Mouse (Mus musculus): ENCODE results near the gene Wdr41. TPM values are rescaled to one million over a fixed set of nuclear protein-coding genes. Genes with fewer than 3 reads are reported as not detected.

The Wdr41 gene
- polyA plus RNA-seq, 1 experiment from 2014 or later, result 19.0 TPM

- Histone ChIP-seq H3K4me2 (ENCODE audit: low read depth, low read length) (no peak overlapping the region), H3K27ac (ENCODE audit: low read length) (no peak overlapping the region), H3K9me3 (replicated peaks; ENCODE audit: control insufficient read depth, low read length) (no peaks in the 10 kb centered on the region), H3K36me3 (ENCODE audit: control insufficient read depth, insufficient read depth) (peaks cover 6% of the 10 kb centered on the region; the same call in 1 of the 2 replicates), H3K27me3 (ENCODE audit: control insufficient read depth, insufficient read depth, low read length) (no peaks in the 10 kb centered on the region), H3K4me1 (ENCODE audit: control insufficient read depth, insufficient read depth, low read length) (peaks cover 9% of the 10 kb centered on the region; the same call in 1 of the 2 replicates), H3K9ac (ENCODE audit: low read length) (no peak overlapping the region), H3K4me3 (ENCODE audit: low read length) (no peak overlapping the region)
- ATAC-seq (replicated peaks; ENCODE audit: extremely low read depth, insufficient read depth, low FRiP score), result no peak
- WGBS, result 27% methylated on average over 7 of the region's 7 CpGs
Measured at GRCm38 (mm10) chr13:94979081-94979480, 2.9 kb downstream of the Wdr41 start.

GRCm38 (mm10) chr13:94990516-94990915 is 14.4 kb downstream of the Wdr41 start:
- Histone ChIP-seq H3K27ac (ENCODE audit: low read length) (no peak overlapping the region), H3K27me3 (ENCODE audit: control insufficient read depth, insufficient read depth, low read length) (no peaks in the 10 kb centered on the region), H3K9ac (ENCODE audit: low read length) (no peak overlapping the region), H3K9me3 (replicated peaks; ENCODE audit: control insufficient read depth, low read length) (0 out of 2 replicates have a peak, but pooled peaks cover 5% of the 10 kb centered on the region), H3K36me3 (ENCODE audit: control insufficient read depth, insufficient read depth) (peaks cover 10% of the 10 kb centered on the region), H3K4me2 (ENCODE audit: low read depth, low read length) (no peak overlapping the region), H3K4me3 (ENCODE audit: low read length) (no peak overlapping the region), H3K4me1 (ENCODE audit: control insufficient read depth, insufficient read depth, low read length) (0 out of 2 replicates have a peak, but pooled peaks cover 2% of the 10 kb centered on the region)
- ATAC-seq (replicated peaks; ENCODE audit: extremely low read depth, insufficient read depth, low FRiP score), result no peak
- 45% methylated on average over 5 of the region's 5 CpGs for WGBS

GRCm38 (mm10) chr13:95007281-95007680 is 31.1 kb downstream of the Wdr41 start:
- no peak overlapping the region for H3K9ac ChIP-seq (ENCODE audit: low read length)
- peaks cover 2% of the 10 kb centered on the region; the same call in 1 of the 2 replicates for H3K36me3 ChIP-seq (ENCODE audit: control insufficient read depth, insufficient read depth)
- H3K4me1 ChIP-seq (ENCODE audit: control insufficient read depth, insufficient read depth, low read length), result no peaks in the 10 kb centered on the region
- no peak for ATAC-seq (replicated peaks; ENCODE audit: extremely low read depth, insufficient read depth, low FRiP score)
- H3K27me3 ChIP-seq (ENCODE audit: control insufficient read depth, insufficient read depth, low read length), result no peaks in the 10 kb centered on the region
- no peak overlapping the region for H3K4me2 ChIP-seq (ENCODE audit: low read depth, low read length)
- no peaks in the 10 kb centered on the region for H3K9me3 ChIP-seq (replicated peaks; ENCODE audit: control insufficient read depth, low read length)
- H3K27ac ChIP-seq (ENCODE audit: low read length), result no peak overlapping the region
- no peak overlapping the region for H3K4me3 ChIP-seq (ENCODE audit: low read length)
- WGBS, result 70% methylated on average over 8 of the region's 8 CpGs

- no peaks in the 10 kb centered on the region for H3K36me3 ChIP-seq (ENCODE audit: control insufficient read depth, insufficient read depth)
- no peak overlapping the region for H3K27ac ChIP-seq (ENCODE audit: low read length)
- H3K4me2 ChIP-seq (ENCODE audit: low read depth, low read length), result no peak overlapping the region
- H3K4me3 ChIP-seq (ENCODE audit: low read length), result no peak overlapping the region
- ATAC-seq (replicated peaks; ENCODE audit: extremely low read depth, insufficient read depth, low FRiP score), result no peak
- no peak overlapping the region for H3K9ac ChIP-seq (ENCODE audit: low read length)
- no peaks in the 10 kb centered on the region for H3K4me1 ChIP-seq (ENCODE audit: control insufficient read depth, insufficient read depth, low read length)
- WGBS, result 76% methylated on average over 7 of the region's 7 CpGs
- no peaks in the 10 kb centered on the region for H3K9me3 ChIP-seq (replicated peaks; ENCODE audit: control insufficient read depth, low read length)
- H3K27me3 ChIP-seq (ENCODE audit: control insufficient read depth, insufficient read depth, low read length), result no peaks in the 10 kb centered on the region
Measured at GRCm38 (mm10) chr13:95009261-95009660, 33.1 kb downstream of the Wdr41 start.

- no peak overlapping the region for H3K4me2 ChIP-seq (ENCODE audit: low read depth, low read length)
- H3K27ac ChIP-seq (ENCODE audit: low read length), result no peak overlapping the region
- H3K36me3 ChIP-seq (ENCODE audit: control insufficient read depth, insufficient read depth), result no peaks in the 10 kb centered on the region
- WGBS, result 79% methylated on average over 7 of the region's 7 CpGs
- no peak overlapping the region for H3K4me3 ChIP-seq (ENCODE audit: low read length)
- no peaks in the 10 kb centered on the region for H3K9me3 ChIP-seq (replicated peaks; ENCODE audit: control insufficient read depth, low read length)
- no peaks in the 10 kb centered on the region for H3K4me1 ChIP-seq (ENCODE audit: control insufficient read depth, insufficient read depth, low read length)
- no peak overlapping the region for H3K9ac ChIP-seq (ENCODE audit: low read length)
- H3K27me3 ChIP-seq (ENCODE audit: control insufficient read depth, insufficient read depth, low read length), result no peaks in the 10 kb centered on the region
- ATAC-seq (replicated peaks; ENCODE audit: extremely low read depth, insufficient read depth, low FRiP score), result no peak
Measured at GRCm38 (mm10) chr13:95011546-95012257, 35.6 kb downstream of the Wdr41 start.

GRCm38 (mm10) chr13:95017278-95017677 is 41.1 kb downstream of the Wdr41 start:
- 85% methylated on average over 6 of the region's 6 CpGs for WGBS
- H3K4me1 ChIP-seq (ENCODE audit: control insufficient read depth, insufficient read depth, low read length), result no peaks in the 10 kb centered on the region
- no peaks in the 10 kb centered on the region for H3K9me3 ChIP-seq (replicated peaks; ENCODE audit: control insufficient read depth, low read length)
- H3K27ac ChIP-seq (ENCODE audit: low read length), result no peak overlapping the region
- no peak overlapping the region for H3K9ac ChIP-seq (ENCODE audit: low read length)
- ATAC-seq (replicated peaks; ENCODE audit: extremely low read depth, insufficient read depth, low FRiP score), result no peak
- no peak overlapping the region for H3K4me2 ChIP-seq (ENCODE audit: low read depth, low read length)
- no peak overlapping the region for H3K4me3 ChIP-seq (ENCODE audit: low read length)
- H3K27me3 ChIP-seq (ENCODE audit: control insufficient read depth, insufficient read depth, low read length), result no peaks in the 10 kb centered on the region
- peaks cover 5% of the 10 kb centered on the region; the same call in 1 of the 2 replicates for H3K36me3 ChIP-seq (ENCODE audit: control insufficient read depth, insufficient read depth)

GRCm38 (mm10) chr13:95017916-95018315 is 41.8 kb downstream of the Wdr41 start:
- no peak; the same call in 1 of the 2 replicates for ATAC-seq (replicated peaks; ENCODE audit: extremely low read depth, insufficient read depth, low FRiP score)
- no peak overlapping the region for H3K4me3 ChIP-seq (ENCODE audit: low read length)
- no peaks in the 10 kb centered on the region for H3K9me3 ChIP-seq (replicated peaks; ENCODE audit: control insufficient read depth, low read length)
- H3K9ac ChIP-seq (ENCODE audit: low read length), result no peak overlapping the region
- H3K27ac ChIP-seq (ENCODE audit: low read length), result no peak overlapping the region
- H3K27me3 ChIP-seq (ENCODE audit: control insufficient read depth, insufficient read depth, low read length), result no peaks in the 10 kb centered on the region
- peaks cover 5% of the 10 kb centered on the region; the same call in 1 of the 2 replicates for H3K36me3 ChIP-seq (ENCODE audit: control insufficient read depth, insufficient read depth)
- 15% methylated on average over 9 of the region's 9 CpGs for WGBS
- no peaks in the 10 kb centered on the region for H3K4me1 ChIP-seq (ENCODE audit: control insufficient read depth, insufficient read depth, low read length)
- H3K4me2 ChIP-seq (ENCODE audit: low read depth, low read length), result no peak overlapping the region

GRCm38 (mm10) chr13:95019345-95019744 is 43.2 kb downstream of the Wdr41 start:
- ATAC-seq (replicated peaks; ENCODE audit: extremely low read depth, insufficient read depth, low FRiP score), result no peak
- Histone ChIP-seq H3K9me3 (replicated peaks; ENCODE audit: control insufficient read depth, low read length) (no peaks in the 10 kb centered on the region), H3K4me2 (ENCODE audit: low read depth, low read length) (no peak overlapping the region), H3K27me3 (ENCODE audit: control insufficient read depth, insufficient read depth, low read length) (no peaks in the 10 kb centered on the region), H3K4me1 (ENCODE audit: control insufficient read depth, insufficient read depth, low read length) (no peaks in the 10 kb centered on the region), H3K4me3 (ENCODE audit: low read length) (no peak overlapping the region), H3K9ac (ENCODE audit: low read length) (no peak overlapping the region), H3K27ac (ENCODE audit: low read length) (no peak overlapping the region), H3K36me3 (ENCODE audit: control insufficient read depth, insufficient read depth) (peaks cover 5% of the 10 kb centered on the region; the same call in 1 of the 2 replicates)
- WGBS, result 75% methylated on average over 6 of the region's 6 CpGs

GRCm38 (mm10) chr13:95020216-95020615 is 44.1 kb downstream of the Wdr41 start:
- Histone ChIP-seq H3K4me3 (ENCODE audit: low read length) (no peak overlapping the region), H3K4me1 (ENCODE audit: control insufficient read depth, insufficient read depth, low read length) (no peaks in the 10 kb centered on the region), H3K27me3 (ENCODE audit: control insufficient read depth, insufficient read depth, low read length) (no peaks in the 10 kb centered on the region), H3K9me3 (replicated peaks; ENCODE audit: control insufficient read depth, low read length) (no peaks in the 10 kb centered on the region), H3K27ac (ENCODE audit: low read length) (no peak overlapping the region), H3K36me3 (ENCODE audit: control insufficient read depth, insufficient read depth) (peaks cover 5% of the 10 kb centered on the region; the same call in 1 of the 2 replicates), H3K9ac (ENCODE audit: low read length) (no peak overlapping the region), H3K4me2 (ENCODE audit: low read depth, low read length) (no peak overlapping the region)
- WGBS, result 88% methylated on average over 6 of the region's 6 CpGs
- ATAC-seq (replicated peaks; ENCODE audit: extremely low read depth, insufficient read depth, low FRiP score), result no peak
